Mouse (Mus musculus) E14TG2a.4 (cell line): ENCODE results near the gene Syne1.

Experiments used
- CTCF ChIP-seq: conservative IDR thresholded peaks from 2 replicates; pipeline ENCODE4 v1.5.1; 2014; ENCODE audit warnings: low read length
- NANOG ChIP-seq: IDR thresholded peaks from 2 replicates; pipeline ENCODE4 v1.6.1; 2014; ENCODE audit warnings: borderline replicate concordance, low read length, mixed read lengths
- POU5F1 ChIP-seq: IDR thresholded peaks from 2 replicates; pipeline ENCODE4 v1.6.1; 2014; ENCODE audit warnings: low read length, borderline replicate concordance

- no peak for TF ChIP-seq CTCF
- TF ChIP-seq NANOG = no peak
- TF ChIP-seq POU5F1 = no peak
Observed at GRCm38 (mm10) chr10:5012004-5012403, 539.3 kb downstream of the Syne1 start.
